Mouse (Mus musculus) spleen, adult 2 months (tissue): ENCODE results near the gene Ubqlnl.

Experiments used
- CTCF ChIP-seq: fragments of 200-500 bp; IDR thresholded peaks from 2 replicates; pipeline ENCODE4 v1.5.1; 2011; ENCODE audit warnings: mild to moderate bottlenecking, inconsistent platforms; ENCODE audit not compliant: insufficient read depth, insufficient read length, insufficient replicate concordance; ENCODE audit errors: extremely low read depth
- POLR2A ChIP-seq: fragments of 200-500 bp; IDR thresholded peaks from 2 replicates; pipeline ENCODE4 v1.6.1; 2011; ENCODE audit warnings: low read depth, low read length, inconsistent platforms

GRCm38 (mm10) chr7:104129726-104130125 is 20.6 kb downstream of the Ubqlnl start, which contains the start of gene Ubqln5:
- no peak for TF ChIP-seq CTCF
- TF ChIP-seq POLR2A = no peak
